Mouse (Mus musculus): ENCODE measurements around the gene 4930451I11Rik.

DNA sequence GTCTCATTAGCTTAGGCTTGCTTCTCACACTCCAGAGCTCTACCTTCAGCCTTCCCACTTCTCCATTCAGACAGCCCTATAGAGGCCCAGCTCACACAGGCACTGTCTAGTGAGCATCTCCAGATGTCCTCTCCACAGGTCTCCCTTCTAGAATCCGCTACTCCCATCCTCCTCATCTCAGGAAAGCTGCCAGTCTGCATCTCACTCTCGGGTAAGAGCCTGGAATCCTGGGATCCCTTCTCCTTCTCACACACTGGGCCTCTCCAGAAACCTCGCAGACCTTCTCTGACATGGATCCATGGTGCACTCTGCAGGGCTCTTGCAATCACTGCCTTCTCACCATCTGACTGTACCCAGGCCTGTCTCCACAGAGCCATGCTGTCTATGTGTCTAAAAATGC lies 24.2 kb upstream of the 4930451I11Rik start:
- TF ChIP-seq TAL1 (IDR thresholded peaks at IDR 0.05; ENCODE audit: low read length) (no peak), GATA1 (IDR thresholded peaks at IDR 0.05; ENCODE audit: low read length) (no peak)
